Mouse (Mus musculus) forebrain, embryonic 11.5 days (tissue): ENCODE results near the gene Cst8. TPM values are rescaled to one million over a fixed set of nuclear protein-coding genes. Genes with fewer than 3 reads are reported as not detected.

Source experiments
- polyA plus RNA-seq: library from polyadenylated mRNA; unstranded; fragments of >200 nt; fragmentation: Nextera tagmentation; extraction: Ambion mirVana; gene quantifications from 2 replicates; pipeline ENCODE4 v1.2.1, GENCODE M21; 2014

The Cst8 gene
- polyA plus RNA-seq, 1 experiment from 2014 or later = not detected

Other genes with a start within 250 kb of the Cst8 start
- 134 and 151 TPM in 2 replicates for gene Nxt1, start 126.2 kb upstream of the Cst8 start, polyA plus RNA-seq
- 27.8 and 29.3 TPM in 2 replicates for gene Gzf1, start 117.8 kb upstream of the Cst8 start, polyA plus RNA-seq
- gene Napb, start 66.3 kb upstream of the Cst8 start, polyA plus RNA-seq = 13.9 and 14.3 TPM in 2 replicates
- not detected in 2 replicates for gene Cstl1, start 48.4 kb upstream of the Cst8 start, polyA plus RNA-seq
- not detected in 2 replicates for gene Cst11, start 27.3 kb upstream of the Cst8 start, polyA plus RNA-seq
- not detected in 2 replicates for gene 8030411F24Rik, start 16.8 kb upstream of the Cst8 start, polyA plus RNA-seq
- not detected in 2 replicates for gene Cst12, start 9.4 kb upstream of the Cst8 start, polyA plus RNA-seq
- gene Cst13, start 21.3 kb downstream of the Cst8 start, polyA plus RNA-seq = not detected in 2 replicates
- not detected in 2 replicates for gene Cst9, start 36.4 kb downstream of the Cst8 start, polyA plus RNA-seq
- gene 9230104L09Rik, start 66.3 kb downstream of the Cst8 start, polyA plus RNA-seq = not detected in 2 replicates
- gene Cst3, start 76.9 kb downstream of the Cst8 start, polyA plus RNA-seq = 300 and 319 TPM in 2 replicates
- not detected in 2 replicates for gene Gm1330, start 204.5 kb downstream of the Cst8 start, polyA plus RNA-seq
- not detected in 2 replicates for gene Gm10750, start 218.5 kb downstream of the Cst8 start, polyA plus RNA-seq